In genomic region chr13:83517660-83518609, GRCm38 (mm10) we compare ENCODE assay signal across 8 mouse cellular contexts. TPM values are rescaled to one million over a fixed set of nuclear protein-coding genes. Genes with fewer than 3 reads are reported as not detected.
DNase-seq lines count a peak whose midpoint lies in the region; ATAC-seq lines count a peak whose summit lies in the region.

No protein-coding gene starts in this region.

- peak; percentile 73 to 88 for DNase-seq in adrenal gland, adult (ENCODE audit: inconsistent age in 2 of 2, low spot score in 1 of 2)
- peak; percentile 25 to 55 for DNase-seq in cerebellum, postnatal 4 days (ENCODE audit: low spot score in 2 of 2)
- peak; percentile 76 for DNase-seq in frontal cortex, postnatal 36 days (ENCODE audit: low spot score in 2 of 2)
- peak; percentile 71 for DNase-seq in layer of hippocampus, postnatal 36 days
- DNase-seq in lung, postnatal 14 days = peak; percentile 62
- DNase-seq in retina, embryonic 14.5 days (ENCODE audit: low spot score) = peak; percentile 71
- DNase-seq in urinary bladder, postnatal 25 days (ENCODE audit: low spot score) = peak; percentile 15

- no peaks in the 10 kb centered on the region for H3K9me3 ChIP-seq in hindbrain, embryonic 13.5 days

- H3K4me2 ChIP-seq in hindbrain, embryonic 13.5 days = peak overlapping the region; percentile 64

- WGBS in hindbrain, embryonic 13.5 days = under 1% methylated on average over 27 of the region's 27 CpGs

- H3K36me3 ChIP-seq in hindbrain, embryonic 13.5 days = no peaks in the 10 kb centered on the region

- H3K27ac ChIP-seq in hindbrain, embryonic 13.5 days = peak overlapping the region; percentile 87

- H3K9ac ChIP-seq in hindbrain, embryonic 13.5 days = peak overlapping the region; percentile 77

- H3K4me1 ChIP-seq in hindbrain, embryonic 13.5 days (replicated peaks) = no peaks in the 10 kb centered on the region

- H3K4me3 ChIP-seq in hindbrain, embryonic 13.5 days = peak overlapping the region; percentile 49

- 0 out of 2 replicates have a peak, but pooled peaks cover 4% of the 10 kb centered on the region for H3K27me3 ChIP-seq in hindbrain, embryonic 13.5 days

- ATAC-seq in hindbrain, embryonic 13.5 days (ENCODE audit: low FRiP score) = peak; percentile 93

RNA-seq across cellular contexts. Expression of gene Mef2c, which starts 14.1 kb away (rescaled TPM):
- polyA plus RNA-seq in hindbrain, embryonic 13.5 days (2015; fragmentation: Nextera tagmentation; extraction: Ambion mirVana) = 21.8 and 23.2 TPM in 2 replicates
- 100 to 1,000 TPM; 105 to 122 TPM for total RNA-seq in layer of hippocampus, postnatal 36 days (2021)

Comparison
In these comparisons a context has a peak if more than half of its experiments do, and no peak if none do; other contexts are left out.
1. Peak in every context shown above with its lines: DNase-seq, ATAC-seq, H3K4me3 ChIP-seq and H3K27ac ChIP-seq.
2. DNase-seq: peak in every context shown above with its lines; median percentile 80 in adrenal gland, adult; 76 in frontal cortex, postnatal 36 days; 71 in layer of hippocampus, postnatal 36 days; 71 in retina, embryonic 14.5 days; 62 in lung, postnatal 14 days; 40 in cerebellum, postnatal 4 days; 15 in urinary bladder, postnatal 25 days.